Mouse (Mus musculus): ENCODE results near the gene Wnk2.

The Wnk2 gene

DNA sequence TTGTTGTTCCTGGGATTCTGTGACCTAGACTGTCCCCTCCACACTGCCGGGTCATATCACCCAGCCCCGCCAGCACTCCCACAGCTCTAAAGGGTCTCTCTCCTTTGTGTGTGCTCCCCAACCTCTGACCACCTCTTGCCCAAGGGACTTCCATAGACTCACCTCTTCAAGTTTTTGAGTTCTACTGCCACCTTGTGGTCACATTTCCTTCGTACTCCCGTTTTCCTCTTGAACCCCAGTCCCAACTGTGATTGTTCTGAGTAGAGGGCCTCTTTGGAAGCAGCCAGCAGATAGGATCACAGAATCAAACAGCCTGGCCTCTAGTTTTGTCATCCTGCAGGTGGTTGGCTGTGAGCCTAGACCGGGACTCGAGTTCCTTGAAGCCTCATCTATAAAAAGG, 149.2 kb downstream of the Wnk2 start:
- peak; percentile 33; the same call in 1 of the 2 replicates for ATAC-seq (ENCODE audit: insufficient number of reproducible peaks, low FRiP score, low TSS enrichment)

DNA sequence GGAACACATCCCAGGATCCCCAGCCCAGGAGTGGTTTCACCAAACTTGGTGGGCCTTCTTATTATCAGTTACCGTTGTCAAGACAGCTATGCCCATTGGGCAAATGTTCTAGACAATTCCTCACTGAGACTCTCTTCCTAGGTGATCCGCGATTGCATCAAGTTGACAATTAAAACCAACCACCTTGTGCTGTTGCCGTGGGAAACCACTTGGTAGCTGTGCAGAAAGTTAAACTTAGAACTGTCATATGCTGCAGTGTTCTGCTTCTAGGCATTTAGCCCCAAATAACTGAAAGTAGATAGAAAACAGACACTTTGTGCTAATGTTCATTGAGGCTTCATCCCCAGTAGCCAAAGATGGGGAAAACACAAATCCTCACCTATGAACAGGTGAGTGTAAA, 151.1 kb downstream of the Wnk2 start:
- ATAC-seq (ENCODE audit: insufficient number of reproducible peaks, low FRiP score, low TSS enrichment), result no peak

DNA sequence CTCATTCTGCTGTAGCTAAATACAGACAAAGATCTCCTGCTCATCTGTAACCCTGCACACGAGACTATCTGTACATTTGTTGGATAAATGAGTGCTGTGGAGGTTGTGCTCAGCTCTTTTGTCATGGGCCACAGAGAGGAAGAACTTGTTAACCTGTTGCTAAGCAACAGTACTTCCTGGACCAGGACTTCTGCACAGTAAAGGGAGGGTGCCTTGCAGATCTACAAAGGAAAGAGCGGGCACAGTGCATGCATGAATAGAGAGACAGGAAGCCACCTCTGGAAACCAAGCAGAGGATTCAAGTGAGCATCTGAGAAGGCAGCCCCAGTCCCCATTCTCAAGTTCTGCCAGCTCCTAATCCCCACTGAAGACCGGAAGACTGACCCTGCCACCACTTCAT, 152.9 kb downstream of the Wnk2 start:
- ATAC-seq (ENCODE audit: insufficient number of reproducible peaks, low FRiP score, low TSS enrichment), result no peak

- no peak for ATAC-seq (ENCODE audit: insufficient number of reproducible peaks, low FRiP score, low TSS enrichment)
Measured at GRCm38 (mm10) chr13:48992914-48993313, 154.9 kb downstream of the Wnk2 start.

GRCm38 (mm10) chr13:48990138-48990537, 157.7 kb downstream of the Wnk2 start:
- ATAC-seq (ENCODE audit: insufficient number of reproducible peaks, low FRiP score, low TSS enrichment), result no peak
